In the genomic region with DNA sequence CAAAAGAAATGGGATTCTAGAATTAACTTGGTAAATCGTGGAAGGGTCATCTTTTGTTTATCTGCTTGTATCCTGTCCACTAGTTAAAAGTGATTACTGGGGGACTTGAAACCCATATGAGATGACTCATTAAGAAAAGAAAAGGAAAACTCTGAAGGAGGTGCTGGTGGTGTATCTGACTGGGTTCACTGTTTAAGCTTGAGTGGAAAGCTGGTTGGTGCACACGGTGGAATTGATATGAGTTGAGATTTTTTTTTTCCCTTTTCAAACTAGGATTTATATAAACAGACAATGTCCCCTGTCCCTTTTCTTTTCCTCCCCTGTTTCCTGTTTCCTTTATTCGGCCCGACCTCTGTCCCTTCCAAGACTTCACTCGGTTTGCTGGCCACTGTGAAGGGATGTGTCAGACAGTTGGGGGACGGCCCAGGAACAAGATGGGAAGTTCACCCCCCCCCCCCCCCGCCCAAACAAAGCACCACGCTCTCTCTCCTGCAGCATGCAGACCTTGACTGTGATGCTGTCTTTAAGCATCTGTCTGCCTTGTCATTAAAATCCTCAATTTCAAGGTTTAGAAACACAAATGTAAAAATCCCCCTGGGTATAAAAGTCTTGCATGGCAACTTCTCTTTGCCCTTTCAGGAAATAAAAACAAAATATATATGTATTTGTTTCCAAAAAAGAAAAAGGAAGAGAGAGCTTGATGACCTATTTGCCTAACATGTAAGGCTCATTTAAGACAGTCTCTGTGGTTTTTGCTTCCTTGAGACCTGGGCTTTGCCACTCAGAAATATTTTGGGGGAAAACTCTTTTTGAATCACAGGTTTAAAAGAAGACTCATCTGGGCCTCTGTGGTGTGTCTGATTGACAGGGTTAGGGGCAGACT, we compare ENCODE assay signal across 9 mouse cellular contexts.
DNase-seq lines count a peak whose midpoint lies in the region; ATAC-seq and TF ChIP-seq lines count a peak whose summit lies in the region.
"Had no signal": no experiment of that assay in that cellular context is flagged by ENCODE, and none has a peak within 500 bp of the region (broad histone marks: within the 10 kb centered on the region; RNA-seq: fewer than 3 reads in every experiment).

No protein-coding gene starts in this region.

- no peaks in the 10 kb centered on the region for H3K27me3 ChIP-seq in intestine, embryonic 14.5 days (replicated peaks; ENCODE audit: control insufficient read depth, insufficient read depth, low read length)
- no peaks in the 10 kb centered on the region for H3K27me3 ChIP-seq in intestine, postnatal 0 days (replicated peaks; ENCODE audit: control insufficient read depth, insufficient read depth, low read length)
- no peaks in the 10 kb centered on the region for H3K27me3 ChIP-seq in embryonic facial prominence, embryonic 13.5 days
- no peaks in the 10 kb centered on the region for H3K27me3 ChIP-seq in midbrain, embryonic 14.5 days (ENCODE audit: control insufficient read depth, insufficient read depth, low read length)

- no peak overlapping the region for H3K9ac ChIP-seq in intestine, embryonic 14.5 days (ENCODE audit: low read length)
- no peak overlapping the region for H3K9ac ChIP-seq in intestine, postnatal 0 days (ENCODE audit: low read depth, low read length)
- peak overlapping the region; percentile 94; the same call in 1 of the 2 replicates for H3K9ac ChIP-seq in embryonic facial prominence, embryonic 13.5 days
- peak overlapping the region; percentile 100 for H3K9ac ChIP-seq in midbrain, embryonic 14.5 days (replicated peaks; ENCODE audit: low read length)

- H3K9me3 ChIP-seq in intestine, embryonic 14.5 days (ENCODE audit: control insufficient read depth, low read length): no peaks in the 10 kb centered on the region
- no peaks in the 10 kb centered on the region for H3K9me3 ChIP-seq in intestine, postnatal 0 days (ENCODE audit: control insufficient read depth)
- H3K9me3 ChIP-seq in embryonic facial prominence, embryonic 13.5 days: no peaks in the 10 kb centered on the region
- H3K9me3 ChIP-seq in midbrain, embryonic 14.5 days (ENCODE audit: control insufficient read depth, low read length): no peaks in the 10 kb centered on the region

- H3K4me3 ChIP-seq in intestine, embryonic 14.5 days (ENCODE audit: low read depth, low read length): no peak overlapping the region
- H3K4me3 ChIP-seq in intestine, postnatal 0 days (ENCODE audit: low read depth, low read length): no peak overlapping the region
- H3K4me3 ChIP-seq in embryonic facial prominence, embryonic 13.5 days: no peak overlapping the region
- H3K4me3 ChIP-seq in midbrain, embryonic 14.5 days (replicated peaks; ENCODE audit: low read depth, low read length): peak overlapping the region; percentile 68

- WGBS in intestine, embryonic 14.5 days: 18% methylated on average over 8 of the region's 8 CpGs
- WGBS in intestine, postnatal 0 days: 34% methylated on average over 8 of the region's 8 CpGs
- WGBS in embryonic facial prominence, embryonic 13.5 days: 11% methylated on average over 8 of the region's 8 CpGs
- WGBS in midbrain, embryonic 14.5 days: 1% methylated on average over 8 of the region's 8 CpGs

- peaks cover 86% of the 10 kb centered on the region for H3K4me1 ChIP-seq in intestine, embryonic 14.5 days (replicated peaks; ENCODE audit: control insufficient read depth, insufficient read depth, low read length)
- no peaks in the 10 kb centered on the region for H3K4me1 ChIP-seq in intestine, postnatal 0 days (replicated peaks; ENCODE audit: control insufficient read depth, insufficient read depth, low read length)
- H3K4me1 ChIP-seq in embryonic facial prominence, embryonic 13.5 days: peaks cover 86% of the 10 kb centered on the region
- peaks cover 64% of the 10 kb centered on the region for H3K4me1 ChIP-seq in midbrain, embryonic 14.5 days (ENCODE audit: control insufficient read depth, insufficient read depth, low read length)

- H3K27ac ChIP-seq in intestine, embryonic 14.5 days (ENCODE audit: low read depth): peak overlapping the region; percentile 81
- H3K27ac ChIP-seq in intestine, postnatal 0 days (ENCODE audit: low read depth, low read length): no peak overlapping the region
- peak overlapping the region; percentile 96 for H3K27ac ChIP-seq in embryonic facial prominence, embryonic 13.5 days
- peak overlapping the region; percentile 100 for H3K27ac ChIP-seq in midbrain, embryonic 14.5 days (replicated peaks; ENCODE audit: low read depth, low read length)

- H3K36me3 ChIP-seq in intestine, embryonic 14.5 days (ENCODE audit: control insufficient read depth, insufficient read depth, low read length): no peaks in the 10 kb centered on the region
- H3K36me3 ChIP-seq in intestine, postnatal 0 days (ENCODE audit: control insufficient read depth, insufficient read depth): no peaks in the 10 kb centered on the region
- no peaks in the 10 kb centered on the region for H3K36me3 ChIP-seq in embryonic facial prominence, embryonic 13.5 days
- no peaks in the 10 kb centered on the region for H3K36me3 ChIP-seq in midbrain, embryonic 14.5 days (ENCODE audit: control insufficient read depth, insufficient read depth, low read length)

- no peak for DNase-seq in intestine, embryonic 14.5 days (ENCODE audit: low spot score)
- peak; percentile 47 for DNase-seq in heart, postnatal 4 days
- peak; percentile 44 for DNase-seq in midbrain, embryonic 14.5 days
- no peak for DNase-seq in right cerebral cortex, adult 18-20 months
- no peak for DNase-seq in frontal cortex, postnatal 10 days (ENCODE audit: low spot score in 2 of 2)
- DNase-seq in ovary, postnatal 36 days (ENCODE audit: low spot score): no peak
- DNase-seq: gastrocnemius, postnatal 10 days had no signal

- 0 out of 2 replicates have a peak overlapping the region, but pooled peaks have one; percentile 16 for H3K4me2 ChIP-seq in intestine, embryonic 14.5 days (ENCODE audit: low read length)
- no peak overlapping the region for H3K4me2 ChIP-seq in intestine, postnatal 0 days (replicated peaks; ENCODE audit: low read depth)
- H3K4me2 ChIP-seq in embryonic facial prominence, embryonic 13.5 days: peak overlapping the region; percentile 95
- H3K4me2 ChIP-seq in midbrain, embryonic 14.5 days (ENCODE audit: low read length): peak overlapping the region; percentile 97

- no peak for ATAC-seq in intestine, embryonic 14.5 days (replicated peaks; ENCODE audit: low FRiP score, low TSS enrichment, low read depth)
- ATAC-seq in intestine, postnatal 0 days: no peak
- no peak for ATAC-seq in embryonic facial prominence, embryonic 13.5 days (ENCODE audit: insufficient number of reproducible peaks, insufficient read depth, low FRiP score, low TSS enrichment, low read depth)
- no peak for ATAC-seq in midbrain, embryonic 14.5 days (ENCODE audit: low FRiP score, low TSS enrichment)

- no peak for TF ChIP-seq CTCF in intestine, postnatal 0 days (IDR thresholded peaks at IDR 0.05; ENCODE audit: low read depth)

Comparison
In these comparisons a context has a peak if more than half of its experiments do, and no peak if none do; other contexts are left out.
1. DNase-seq: peak in heart, postnatal 4 days (single experiment) and midbrain, embryonic 14.5 days (single experiment); none in intestine, embryonic 14.5 days (single experiment), right cerebral cortex, adult 18-20 months (single experiment), frontal cortex, postnatal 10 days (0 of 2) and ovary, postnatal 36 days (single experiment).
2. H3K9ac ChIP-seq: peak in embryonic facial prominence, embryonic 13.5 days (single experiment) and midbrain, embryonic 14.5 days (single experiment); none in intestine, embryonic 14.5 days (single experiment) and intestine, postnatal 0 days (single experiment).